Mouse (Mus musculus) CD4-positive, CD25-positive, alpha-beta regulatory T cell (primary cell): Measurements from ENCODE around the gene Vldlr. TPM values are rescaled to one million over a fixed set of nuclear protein-coding genes. Genes with fewer than 3 reads are reported as not detected.

Experiments
- polyA plus RNA-seq: library from polyadenylated mRNA; unstranded; fragments of 100-300 nt; shearing (Covaris generic); gene quantifications from one replicate; pipeline ENCODE4 v1.2.1, GENCODE M21; 2017

The Vldlr gene
- polyA plus RNA-seq, result 0.10 TPM

DNA sequence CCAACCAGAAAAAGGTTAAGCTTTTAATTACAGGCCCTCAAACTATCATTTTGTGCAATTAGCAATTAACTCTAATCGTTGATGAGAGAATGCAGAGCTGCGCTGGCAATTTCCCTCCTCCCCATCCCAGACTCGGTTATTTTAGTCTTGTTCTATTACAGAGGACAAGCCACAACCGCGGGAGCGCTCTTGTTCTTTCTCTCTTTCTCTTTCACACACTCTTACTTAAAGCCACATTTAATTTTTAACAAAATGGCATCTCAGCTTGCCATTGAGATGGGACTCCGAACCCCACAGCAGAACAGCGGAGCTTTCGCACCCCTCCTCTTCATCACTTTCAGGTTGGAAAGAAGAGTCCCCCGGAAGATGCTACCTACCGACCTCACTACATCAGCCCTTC is at the start of gene Vldlr:
Gene Vldlr, plus strand, starts transcription at position 167 of the 400 bp plus-strand sequence.

Other genes starting within 250 kb of the Vldlr start
- gene Kcnv2, start 106.1 kb downstream of the Vldlr start, polyA plus RNA-seq, result not detected
- gene Pum3, start 213.3 kb downstream of the Vldlr start, polyA plus RNA-seq, result 71.2 TPM